Mouse (Mus musculus) G1E (cell line): Measurements from ENCODE around the gene Prr14l. TPM values are rescaled to one million over a fixed set of nuclear protein-coding genes. Genes with fewer than 3 reads are reported as not detected.
"Not testable (repeated sequence)": the region's sequence is repeated elsewhere in the genome, so short reads cannot be mapped to it uniquely, and the experiment has no call there.

ENCODE experiments used
- ATAC-seq: 2 replicates; pipeline ENCODE4 v1.8.0; 2016; ENCODE audit warnings: mild to moderate bottlenecking; ENCODE audit not compliant: insufficient number of reproducible peaks, poor library complexity, low FRiP score, severe bottlenecking; ENCODE audit errors: extremely low read depth
- DNase-seq: peaks from one replicate; pipeline ENCODE4 v3.0.0; 2012; ENCODE audit warnings: low spot score
- H3K27me3 ChIP-seq: 2 replicates; pipeline ENCODE4 v1.6.1; 2012; ENCODE audit warnings: mild to moderate bottlenecking, low read length, inconsistent platforms; ENCODE audit not compliant: insufficient read depth
- H3K36me3 ChIP-seq: replicated peaks from 2 replicates; pipeline ENCODE3; 2012; ENCODE audit warnings: mild to moderate bottlenecking, inconsistent platforms
- H3K4me1 ChIP-seq: 2 replicates; pipeline ENCODE4 v1.6.1; 2012; ENCODE audit warnings: low read depth, low read length, inconsistent platforms, mixed read lengths; ENCODE audit not compliant: insufficient read depth
- H3K4me3 ChIP-seq: 2 replicates; pipeline ENCODE4 v1.5.1; 2012; ENCODE audit warnings: low read depth, mild to moderate bottlenecking, inconsistent platforms, low read length, moderate library complexity, mixed read lengths
- H3K9me3 ChIP-seq: replicated peaks from 2 replicates; pipeline ENCODE4 v1.6.1; 2012; ENCODE audit warnings: inconsistent platforms
- CTCF ChIP-seq: IDR thresholded peaks from 2 replicates; pipeline ENCODE4 v1.5.1; 2012; ENCODE audit warnings: low read depth, low read length, inconsistent platforms, mixed read lengths
- GATA1 ChIP-seq: IDR thresholded peaks from 2 replicates; pipeline ENCODE4 v1.6.1; 2012; ENCODE audit warnings: borderline replicate concordance, low read length, inconsistent platforms, mixed read lengths
- GATA2 ChIP-seq: IDR thresholded peaks from 2 replicates; pipeline ENCODE4 v1.6.1; 2012; ENCODE audit warnings: low read depth, low read length, inconsistent platforms, borderline replicate concordance
- POLR2AphosphoS5 ChIP-seq: IDR thresholded peaks from 2 replicates; pipeline ENCODE4 v1.6.1; 2012; ENCODE audit warnings: low read depth, low read length, inconsistent platforms; ENCODE audit not compliant: insufficient replicate concordance
- TAL1 ChIP-seq: conservative IDR thresholded peaks from 2 replicates; pipeline ENCODE4 v1.6.1; 2012; ENCODE audit warnings: low read depth, low read length, inconsistent platforms, mixed read lengths
- polyA plus RNA-seq: library from polyadenylated mRNA; stranded (reverse); fragments of >175 nt; gene quantifications from 2 replicates; pipeline ENCODE4 v1.2.3, GENCODE M21; 2012
- total RNA-seq, 2 experiments: library from RNA; stranded (forward) in 1 of 2; stranded (reverse) in 1 of 2; fragments of 200-1000 nt in 1 of 2; fragments of >200 nt in 1 of 2; fragmentation: Nextera tagmentation in 1 of 2; gene quantifications; 2 replicates each; pipeline ENCODE4 v1.2.3; 2014 to 2017

Gene Prr14l
- total and polyA plus RNA-seq, 3 experiments, result 30.7 to 68.9 (median 35.8) TPM

DNA sequence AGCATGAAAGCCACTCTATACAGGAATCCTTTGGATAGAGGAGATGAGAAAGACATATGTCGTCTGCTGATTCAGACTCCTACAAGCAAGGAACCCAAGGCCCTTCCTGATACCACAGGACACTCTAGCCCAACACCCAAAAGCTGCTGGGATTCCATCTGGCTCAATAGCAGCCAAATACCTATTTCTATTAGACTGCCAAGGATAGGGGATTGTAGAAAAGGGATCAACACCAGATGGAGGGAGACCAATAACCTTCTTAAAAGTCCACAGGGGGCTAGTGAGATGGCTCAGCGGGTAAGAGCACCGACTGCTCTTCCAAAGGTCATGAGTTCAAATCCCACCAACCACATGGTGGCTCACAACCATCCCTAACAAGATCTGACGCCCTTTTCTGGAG lies 38.7 kb downstream of the Prr14l start:
- peaks cover 84% of the 10 kb centered on the region for H3K36me3 ChIP-seq
- no peaks in the 10 kb centered on the region for H3K27me3 ChIP-seq
- TF ChIP-seq POLR2AphosphoS5, result no peak
- TF ChIP-seq TAL1, result no peak
- TF ChIP-seq CTCF, result no peak
- TF ChIP-seq GATA1, result no peak
- H3K9me3 ChIP-seq, result no peaks in the 10 kb centered on the region
- ATAC-seq, result no peak
- DNase-seq, result no peak
- H3K4me1 ChIP-seq, result no peaks in the 10 kb centered on the region
- H3K4me3 ChIP-seq, result no peak overlapping the region

DNA sequence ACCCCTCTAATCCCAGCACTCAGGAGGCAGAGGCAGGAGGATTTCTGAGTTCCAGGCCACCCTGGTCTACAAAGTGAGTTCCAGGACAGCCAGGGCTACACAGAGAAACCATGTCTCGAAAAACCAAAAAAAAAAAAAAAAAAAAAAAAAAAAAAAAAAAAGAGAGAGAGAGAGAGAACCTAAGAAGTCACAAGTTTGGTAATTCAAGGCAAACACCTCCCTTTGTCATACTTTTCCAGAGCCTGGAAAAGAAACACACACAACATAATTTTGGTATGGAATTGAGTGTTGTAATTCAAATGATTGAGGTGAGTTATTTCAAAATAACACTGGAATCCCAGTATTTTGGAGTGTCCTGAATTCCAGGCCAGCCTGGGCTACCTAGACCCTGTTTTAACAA lies 67.6 kb downstream of the Prr14l start:
- not testable (repeated sequence) for DNase-seq, H3K4me3 ChIP-seq, ATAC-seq

DNA sequence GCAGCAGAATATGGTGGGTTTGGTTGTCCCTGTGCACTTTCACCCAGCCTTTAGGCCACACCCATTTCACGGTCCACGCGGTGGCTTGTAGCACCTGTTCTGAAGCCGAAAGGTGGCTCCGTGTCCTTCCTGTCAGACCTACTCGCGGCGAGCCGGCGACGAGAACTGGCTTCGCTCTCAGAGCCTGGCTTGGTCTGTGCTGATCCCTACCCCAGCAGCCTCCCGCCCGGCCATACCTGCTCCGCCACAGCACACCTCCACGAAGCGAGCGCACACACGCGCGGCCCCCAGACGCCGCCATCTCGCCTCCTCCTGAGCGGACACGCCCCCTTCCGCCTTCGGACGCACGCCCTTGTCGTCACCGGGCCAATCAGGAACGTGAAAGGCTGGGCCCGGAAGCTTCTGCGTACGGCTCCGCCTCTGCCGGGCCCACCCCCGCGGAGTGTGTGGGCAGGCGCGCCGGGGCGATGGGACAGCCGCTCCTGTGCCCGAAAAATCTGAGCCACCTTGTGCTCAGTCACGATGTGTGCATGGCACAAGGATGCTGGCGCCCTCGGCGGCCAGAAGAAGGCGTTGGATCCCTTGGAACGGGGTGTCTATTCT lies 68.6 kb downstream of the Prr14l start, which contains the start of gene Pisd:
TSS of gene Pisd (minus strand) at position 334 of the 603 bp plus-strand sequence.
- peak; percentile 95 for DNase-seq
- no peak for TF ChIP-seq GATA2
- TF ChIP-seq POLR2AphosphoS5, result no peak
- TF ChIP-seq CTCF, result no peak
- TF ChIP-seq GATA1, result no peak
- no peak for TF ChIP-seq TAL1
- Histone ChIP-seq H3K27me3 (no peaks in the 10 kb centered on the region), H3K4me3 (peak within 1 kb of the TSS; percentile 88), H3K4me1 (peaks cover 15% of the 10 kb centered on the region), H3K9me3 (no peaks in the 10 kb centered on the region), H3K36me3 (peaks cover 50% of the 10 kb centered on the region)
- peak; percentile 90 for ATAC-seq

More for the DNA sequence above, 67.6 kb downstream of the Prr14l start:
- not testable (repeated sequence) for H3K9me3 ChIP-seq, H3K27me3 ChIP-seq
- Histone ChIP-seq H3K36me3 (peaks cover 53% of the 10 kb centered on the region), H3K4me1 (peaks cover 15% of the 10 kb centered on the region)

DNA sequence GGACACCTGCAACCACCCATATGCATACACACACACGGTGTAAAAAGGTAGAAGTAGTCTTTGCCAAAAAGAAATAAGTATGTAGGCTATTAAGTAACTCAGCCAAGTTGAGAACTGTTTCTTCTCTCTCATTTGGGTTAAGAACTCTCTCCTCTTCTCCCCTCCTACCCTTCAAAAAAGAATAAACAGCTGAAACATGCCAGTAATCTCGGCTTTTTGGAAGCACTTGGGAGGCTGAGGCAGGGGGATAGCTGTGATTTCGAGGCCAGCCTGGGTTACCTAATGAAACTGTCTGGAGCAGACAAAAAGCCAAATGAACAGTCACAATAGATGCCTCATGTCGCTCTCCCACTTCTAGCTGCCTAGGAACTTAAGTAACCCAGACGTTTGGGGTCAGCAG lies 69.3 kb downstream of the Prr14l start:
- H3K4me3 ChIP-seq, result peak overlapping the region; percentile 88
- no peak for ATAC-seq
- no peak for DNase-seq
- H3K27me3 ChIP-seq, result no peaks in the 10 kb centered on the region
- H3K36me3 ChIP-seq, result peaks cover 52% of the 10 kb centered on the region
- TF ChIP-seq CTCF (no peak), GATA2 (no peak), TAL1 (no peak), GATA1 (no peak), POLR2AphosphoS5 (no peak)
- no peaks in the 10 kb centered on the region for H3K9me3 ChIP-seq
- peaks cover 15% of the 10 kb centered on the region for H3K4me1 ChIP-seq

DNA sequence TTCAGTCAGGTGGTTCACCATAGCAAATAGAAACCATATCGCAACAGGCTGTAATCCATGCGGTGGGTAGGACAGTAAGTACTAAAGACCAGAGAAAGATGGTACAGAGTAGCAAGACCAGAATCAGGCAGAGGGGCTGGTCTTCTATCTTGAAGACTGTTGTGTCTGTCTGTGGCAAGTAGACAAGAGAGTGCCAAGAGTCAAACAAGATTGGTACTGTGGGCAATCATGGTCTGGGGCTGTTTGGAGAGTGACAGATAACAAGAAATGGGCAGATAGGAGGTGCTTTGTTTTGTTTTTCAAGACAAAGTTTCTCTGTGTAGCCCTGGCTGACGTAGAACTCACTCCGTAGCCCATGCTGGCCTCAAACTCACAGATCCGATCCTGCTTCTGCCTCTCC lies 72.5 kb downstream of the Prr14l start:
- Histone ChIP-seq H3K4me1 (peaks cover 11% of the 10 kb centered on the region), H3K27me3 (no peaks in the 10 kb centered on the region), H3K9me3 (no peaks in the 10 kb centered on the region), H3K4me3 (no peak overlapping the region), H3K36me3 (peaks cover 53% of the 10 kb centered on the region)
- no peak for ATAC-seq
- DNase-seq, result no peak
- no peak for TF ChIP-seq GATA2
- TF ChIP-seq CTCF, result no peak

DNA sequence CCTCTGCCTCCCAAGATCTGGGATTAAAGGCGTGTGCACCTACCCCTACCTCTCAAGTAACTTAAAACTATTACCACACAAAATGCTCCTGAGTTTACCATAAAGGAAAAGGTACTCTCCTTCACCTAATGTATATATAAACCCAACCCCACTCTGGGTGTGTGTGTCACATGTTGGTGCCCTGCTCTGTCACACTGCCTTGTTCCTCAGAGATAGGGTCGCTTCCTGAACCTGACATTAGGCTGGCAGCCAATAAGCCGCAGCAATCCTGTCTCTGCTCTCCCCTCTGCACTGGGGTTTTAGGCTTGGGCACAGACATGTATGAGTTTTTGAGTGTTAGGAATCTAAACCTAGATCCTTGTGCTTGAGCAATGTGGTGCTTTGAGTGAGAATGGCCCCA lies 75.9 kb downstream of the Prr14l start:
- Histone ChIP-seq H3K36me3 (peaks cover 70% of the 10 kb centered on the region), H3K27me3 (no peaks in the 10 kb centered on the region), H3K9me3 (no peaks in the 10 kb centered on the region), H3K4me1 (no peaks in the 10 kb centered on the region), H3K4me3 (no peak overlapping the region)
- DNase-seq (no peak), ATAC-seq (no peak)
- TF ChIP-seq GATA1 (no peak), CTCF (no peak), TAL1 (no peak), GATA2 (no peak), POLR2AphosphoS5 (no peak)

DNA sequence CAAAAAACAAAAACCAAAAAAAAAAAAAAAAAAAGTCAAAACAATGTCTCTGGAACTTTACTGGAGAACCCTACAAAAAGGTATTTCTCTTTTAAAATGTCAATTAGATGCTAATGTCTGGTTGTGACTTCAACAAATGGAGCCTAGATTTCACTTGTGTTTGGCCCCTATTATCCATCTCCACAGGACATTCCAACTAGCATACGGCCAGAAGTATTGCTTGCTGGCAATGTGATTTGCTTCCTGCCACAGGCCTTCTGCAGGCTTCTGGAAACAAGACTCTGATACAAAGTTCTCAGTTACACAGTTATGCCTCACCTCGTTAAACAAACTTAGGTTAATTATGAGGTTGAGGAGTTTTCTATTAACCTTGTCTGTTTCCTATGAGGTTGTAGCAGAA lies 81.7 kb downstream of the Prr14l start:
- TF ChIP-seq GATA2 (no peak), CTCF (no peak), GATA1 (no peak), POLR2AphosphoS5 (no peak), TAL1 (no peak)
- no peak for ATAC-seq
- H3K36me3 ChIP-seq, result peaks cover 67% of the 10 kb centered on the region
- DNase-seq, result no peak
- peaks cover 2% of the 10 kb centered on the region; the same call in 1 of the 2 replicates for H3K4me1 ChIP-seq
- H3K27me3 ChIP-seq, result no peaks in the 10 kb centered on the region
- no peaks in the 10 kb centered on the region for H3K9me3 ChIP-seq
- no peak overlapping the region for H3K4me3 ChIP-seq
